Mouse (Mus musculus) stomach, postnatal 0 days (tissue): Measurements from ENCODE around the gene Gm10563. TPM values are rescaled to one million over a fixed set of nuclear protein-coding genes. Genes with fewer than 3 reads are reported as not detected.
A peak's percentile ranks its signal among the peaks of the same experiment; 100 is the strongest.

Experiments
- ATAC-seq: fragments of 200-750 bp; cut with Nextera tagmentation; 2 replicates; pipeline ENCODE4 v1.8.0; 2017; ENCODE audit not compliant: low FRiP score, low TSS enrichment
- DNase-seq: peaks from one replicate; pipeline ENCODE4 v3.0.0-alpha.2; 2016; ENCODE audit warnings: low spot score
- H3K27ac ChIP-seq: fragments of 300-500 bp; sonication (generic); replicated peaks from 2 replicates; pipeline ENCODE4 v1.5.1; 2014; ENCODE audit warnings: mild to moderate bottlenecking, control low read depth
- H3K27me3 ChIP-seq: fragments of 300-500 bp; sonication (generic); 2 replicates; pipeline ENCODE4 v1.6.1; 2014; ENCODE audit warnings: low read length; ENCODE audit not compliant: control insufficient read depth, insufficient read depth
- H3K36me3 ChIP-seq: fragments of 300-500 bp; sonication (generic); 2 replicates; pipeline ENCODE4 v1.6.1; 2014; ENCODE audit warnings: low read length, mixed read lengths; ENCODE audit not compliant: control insufficient read depth, insufficient read depth
- H3K4me1 ChIP-seq: fragments of 300-500 bp; sonication (generic); replicated peaks from 2 replicates; pipeline ENCODE4 v1.6.1; 2014; ENCODE audit warnings: antibody characterized with exemption; ENCODE audit not compliant: control insufficient read depth, insufficient read depth
- H3K4me2 ChIP-seq: fragments of 300-500 bp; sonication (generic); replicated peaks from 2 replicates; pipeline ENCODE4 v1.6.1; 2014; ENCODE audit warnings: low read depth, mild to moderate bottlenecking, control low read depth, moderate library complexity
- H3K4me3 ChIP-seq: fragments of 300-500 bp; sonication (generic); 2 replicates; pipeline ENCODE4 v1.5.1; 2014; ENCODE audit warnings: low read depth, low read length, control low read depth
- H3K9ac ChIP-seq: fragments of 300-500 bp; sonication (generic); 2 replicates; pipeline ENCODE4 v1.6.1; 2014; ENCODE audit warnings: mild to moderate bottlenecking, low read length, control low read depth, mixed read lengths
- H3K9me3 ChIP-seq: fragments of 300-500 bp; sonication (generic); 2 replicates; pipeline ENCODE4 v1.6.1; 2016; ENCODE audit warnings: low read length; ENCODE audit not compliant: control insufficient read depth
- CTCF ChIP-seq: IDR thresholded peaks from 2 replicates; pipeline ENCODE4 v1.5.1; 2016; ENCODE audit warnings: antibody characterized with exemption, low read depth, mild to moderate bottlenecking, moderate library complexity
- EP300 ChIP-seq: optimal IDR thresholded peaks from 2 replicates; pipeline ENCODE3; 2016; ENCODE audit warnings: antibody characterized with exemption
- WGBS: fragments of 180-500 bp; shearing (Covaris S2); extraction: QIAGEN DNeasy Blood & Tissue Kit; methylation state at CpG from one replicate; pipeline ENCODE4 v1.1.7; 2014; 5-methylcytosine and 5-hydroxymethylcytosine counted together
- polyA plus RNA-seq: library from polyadenylated mRNA; unstranded; fragments of >200 nt; fragmentation: Nextera tagmentation; extraction: Ambion mirVana; gene quantifications from 2 replicates; pipeline ENCODE4 v1.2.1, GENCODE M21; 2015

Gene Gm10563
- polyA plus RNA-seq, 1 experiment from 2014 or later: not detected

- TF ChIP-seq EP300 (no peak), CTCF (peak; percentile 88)
- Histone ChIP-seq H3K27ac (no peak overlapping the region), H3K4me3 (no peak overlapping the region), H3K4me2 (no peak overlapping the region), H3K36me3 (peaks cover 21% of the 10 kb centered on the region; the same call in 1 of the 2 replicates), H3K4me1 (no peaks in the 10 kb centered on the region), H3K9me3 (no peaks in the 10 kb centered on the region), H3K27me3 (no peaks in the 10 kb centered on the region), H3K9ac (no peak overlapping the region)
- DNase-seq: peak; percentile 66
- WGBS: 24% methylated on average over 1 of the region's 1 CpGs
- ATAC-seq: no peak
Observed at GRCm38 (mm10) chr4:155580420-155580819, 64.8 kb downstream of the Gm10563 start.

GRCm38 (mm10) chr4:155578336-155579125 is 66.7 kb downstream of the Gm10563 start:
- TF ChIP-seq EP300 (no peak), CTCF (no peak)
- DNase-seq: no peak
- no peak for ATAC-seq
- 0 out of 2 replicates have a peak, but pooled peaks cover 9% of the 10 kb centered on the region for H3K36me3 ChIP-seq
- 69% methylated on average over 7 of the region's 7 CpGs for WGBS
- no peak overlapping the region for H3K4me3 ChIP-seq
- H3K27me3 ChIP-seq: no peaks in the 10 kb centered on the region
- no peak overlapping the region for H3K4me2 ChIP-seq
- no peaks in the 10 kb centered on the region for H3K9me3 ChIP-seq
- H3K27ac ChIP-seq: 0 out of 2 replicates have a peak overlapping the region, but pooled peaks have one; percentile 24
- no peak overlapping the region for H3K9ac ChIP-seq
- H3K4me1 ChIP-seq: no peaks in the 10 kb centered on the region

- Histone ChIP-seq H3K9me3 (no peaks in the 10 kb centered on the region), H3K4me1 (no peaks in the 10 kb centered on the region), H3K27ac (no peak overlapping the region), H3K4me3 (no peak overlapping the region), H3K9ac (no peak overlapping the region), H3K27me3 (no peaks in the 10 kb centered on the region), H3K36me3 (0 out of 2 replicates have a peak, but pooled peaks cover 9% of the 10 kb centered on the region), H3K4me2 (no peak overlapping the region)
- 69% methylated on average over 5 of the region's 5 CpGs for WGBS
- no peak for TF ChIP-seq CTCF
- no peak for TF ChIP-seq EP300
- ATAC-seq (no peak), DNase-seq (no peak)
Observed at GRCm38 (mm10) chr4:155577741-155578140, 67.5 kb downstream of the Gm10563 start.

GRCm38 (mm10) chr4:155577132-155577531 is 68.1 kb downstream of the Gm10563 start:
- TF ChIP-seq CTCF (no peak), EP300 (no peak)
- WGBS: 92% methylated on average over 9 of the region's 9 CpGs
- Histone ChIP-seq H3K9me3 (no peaks in the 10 kb centered on the region), H3K36me3 (0 out of 2 replicates have a peak, but pooled peaks cover 7% of the 10 kb centered on the region), H3K27me3 (no peaks in the 10 kb centered on the region), H3K4me1 (no peaks in the 10 kb centered on the region), H3K4me2 (no peak overlapping the region), H3K4me3 (no peak overlapping the region), H3K9ac (0 out of 2 replicates have a peak overlapping the region, but pooled peaks have one; percentile 31), H3K27ac (no peak overlapping the region)
- no peak for DNase-seq
- no peak for ATAC-seq

GRCm38 (mm10) chr4:155575521-155575920 is 69.7 kb downstream of the Gm10563 start:
- H3K9ac ChIP-seq: no peak overlapping the region
- H3K4me1 ChIP-seq: no peaks in the 10 kb centered on the region
- no peak overlapping the region for H3K4me3 ChIP-seq
- H3K36me3 ChIP-seq: 0 out of 2 replicates have a peak, but pooled peaks cover 7% of the 10 kb centered on the region
- ATAC-seq (no peak), DNase-seq (no peak)
- H3K27me3 ChIP-seq: no peaks in the 10 kb centered on the region
- no peak overlapping the region for H3K4me2 ChIP-seq
- no peak for TF ChIP-seq CTCF
- TF ChIP-seq EP300: no peak
- no peak overlapping the region for H3K27ac ChIP-seq
- WGBS: 89% methylated on average over 8 of the region's 8 CpGs
- H3K9me3 ChIP-seq: no peaks in the 10 kb centered on the region

- Histone ChIP-seq H3K9me3 (no peaks in the 10 kb centered on the region), H3K9ac (no peak overlapping the region)
Observed at GRCm38 (mm10) chr4:155574931-155575330, 70.3 kb downstream of the Gm10563 start.

More at GRCm38 (mm10) chr4:155574931-155575330, 70.3 kb downstream of the Gm10563 start:
- WGBS: 77% methylated on average over 11 of the region's 11 CpGs
- DNase-seq: no peak
- Histone ChIP-seq H3K36me3 (0 out of 2 replicates have a peak, but pooled peaks cover 4% of the 10 kb centered on the region), H3K4me3 (no peak overlapping the region), H3K27ac (no peak overlapping the region), H3K4me2 (no peak overlapping the region), H3K27me3 (no peaks in the 10 kb centered on the region), H3K4me1 (no peaks in the 10 kb centered on the region)
- no peak for ATAC-seq
- no peak for TF ChIP-seq EP300
- TF ChIP-seq CTCF: no peak
